Mouse (Mus musculus): ENCODE measurements around the gene Hspb9.

The Hspb9 gene

GRCm38 (mm10) chr11:100762831-100763230 lies 49.2 kb downstream of the Hspb9 start, which contains the start of gene Hcrt:
Hcrt (minus strand) TSS chr11:100762931.
- no peak for DNase-seq

All from cerebellum, postnatal 36 days (tissue).